Mouse (Mus musculus) T-helper 17 cell (primary cell): ENCODE measurements around the gene Psg18.
"Not testable (repeated sequence)": the region's sequence is repeated elsewhere in the genome, so short reads cannot be mapped to it uniquely, and the experiment has no call there.

Experiments
- in situ Hi-C, 2 experiments: fragments of 300-600 bp; cut with MboI, MseI; formaldehyde crosslinking; loops; 1 replicate in 1 of 2; 2 replicates in 1 of 2; pipeline ENCODE4 v1.15.1; 2025; ENCODE audit warnings: high pct_unique_total_duplicates in 2 of 2

The Psg18 gene

GRCm38 (mm10) chr7:18354909-18355308 lies at the start of gene Psg18:
Gene Psg18 (minus strand): TSS chr7:18355009.
- in situ Hi-C loops = not testable (repeated sequence)

DNA sequence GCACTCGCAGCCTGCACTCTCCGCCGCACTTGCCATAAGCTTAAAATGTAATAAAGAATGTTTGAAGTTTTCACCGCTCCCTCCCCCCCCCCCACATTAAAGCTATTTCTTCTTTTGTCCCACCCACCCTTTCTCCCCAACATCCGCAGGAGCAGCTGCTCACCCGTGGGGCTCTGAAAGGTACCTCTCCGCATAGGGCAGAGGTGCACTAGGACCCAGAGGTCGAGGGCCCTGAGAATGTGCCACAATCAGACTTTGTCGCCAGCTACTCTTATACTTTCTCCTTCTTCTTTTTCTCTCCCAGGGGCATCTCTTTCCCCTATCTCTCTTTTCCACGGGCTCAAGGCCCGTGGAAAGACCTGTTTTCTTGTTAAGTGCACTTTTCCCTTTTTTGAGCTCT lies 48.6 kb upstream of the Psg18 start:
- in situ Hi-C loops = no loop called here

GRCm38 (mm10) chr7:18402527-18403237 lies 47.9 kb upstream of the Psg18 start:
- in situ Hi-C loops = no loop called here

GRCm38 (mm10) chr7:18391483-18391882 lies 36.7 kb upstream of the Psg18 start:
- in situ Hi-C loops = loop anchor here in 1 of 2 experiments (10.0 kb wide), 1 partner anchor 1317 kb away; the partner anchor contains the start of gene Psg16

DNA sequence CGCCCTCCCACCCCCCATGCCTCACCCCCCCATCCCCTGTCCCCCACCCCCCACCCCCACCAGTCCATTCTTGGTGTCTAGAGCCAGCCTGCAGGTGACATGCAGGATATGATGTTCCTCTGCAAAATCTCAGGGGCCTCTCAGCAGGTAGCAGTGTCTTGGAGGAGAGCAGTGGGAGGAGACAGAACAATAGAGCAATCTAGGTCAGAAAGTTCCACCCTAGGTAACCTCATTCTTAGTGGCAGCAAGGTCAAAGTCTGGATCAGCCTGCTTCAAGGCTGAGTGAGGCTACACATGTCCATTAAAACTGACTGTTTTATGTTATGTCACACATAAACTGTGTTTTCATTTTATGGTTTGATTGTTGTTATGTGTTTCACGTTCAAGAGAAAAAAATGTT lies 23.5 kb upstream of the Psg18 start:
- in situ Hi-C loops = no loop called here

- in situ Hi-C loops = not testable (repeated sequence)
Measured at GRCm38 (mm10) chr7:18335411-18335810, 19.4 kb downstream of the Psg18 start.
